Mouse (Mus musculus): Measurements from ENCODE around the gene Pcgf1.

Gene Pcgf1

DNA sequence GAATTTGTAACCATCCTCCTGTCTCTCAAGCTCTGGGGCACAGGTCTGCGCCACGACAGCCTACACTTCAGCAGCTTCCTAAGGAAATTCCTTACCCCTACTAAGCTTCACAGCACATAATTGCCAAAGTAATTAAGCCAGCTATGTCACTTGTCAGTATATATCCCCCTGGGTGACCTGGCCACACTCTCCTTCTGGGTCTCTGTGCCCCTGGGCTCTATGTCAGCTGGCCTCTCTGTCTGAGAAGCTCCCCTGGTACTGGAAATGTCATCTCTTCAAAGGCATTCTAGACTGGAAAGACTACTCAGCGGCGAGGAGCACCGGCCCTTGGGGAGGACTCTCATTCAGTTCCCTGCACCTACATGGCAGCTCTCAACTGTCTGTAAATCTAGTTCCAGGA, 45.3 kb downstream of the Pcgf1 start:
- DNase-seq (ENCODE audit: low spot score in 2 of 2) = no peak

DNA sequence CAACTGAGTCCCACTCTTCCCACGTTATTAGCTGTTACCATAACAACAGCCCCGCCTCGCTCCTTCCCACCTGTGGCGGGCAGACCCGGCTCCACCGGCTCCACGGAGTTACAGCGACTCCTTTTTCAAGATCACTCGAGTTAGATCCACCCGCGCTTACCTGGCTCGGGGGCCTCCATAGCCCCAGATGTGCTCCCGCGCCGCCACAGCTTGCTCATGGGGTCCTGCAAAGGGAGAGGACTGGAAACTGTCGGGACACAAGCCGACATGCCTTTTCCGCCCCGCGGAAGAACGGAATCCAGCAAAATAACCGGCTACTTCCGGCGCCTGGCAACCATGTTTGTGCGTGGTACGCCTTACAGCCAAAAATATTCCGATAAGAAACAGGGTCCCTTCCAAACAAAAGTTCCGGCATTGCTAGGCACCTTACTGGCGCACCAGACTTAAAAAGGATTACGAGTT, 47.2 kb downstream of the Pcgf1 start:
- peak; percentile 88 to 89 for DNase-seq (ENCODE audit: low spot score in 2 of 2)

DNA sequence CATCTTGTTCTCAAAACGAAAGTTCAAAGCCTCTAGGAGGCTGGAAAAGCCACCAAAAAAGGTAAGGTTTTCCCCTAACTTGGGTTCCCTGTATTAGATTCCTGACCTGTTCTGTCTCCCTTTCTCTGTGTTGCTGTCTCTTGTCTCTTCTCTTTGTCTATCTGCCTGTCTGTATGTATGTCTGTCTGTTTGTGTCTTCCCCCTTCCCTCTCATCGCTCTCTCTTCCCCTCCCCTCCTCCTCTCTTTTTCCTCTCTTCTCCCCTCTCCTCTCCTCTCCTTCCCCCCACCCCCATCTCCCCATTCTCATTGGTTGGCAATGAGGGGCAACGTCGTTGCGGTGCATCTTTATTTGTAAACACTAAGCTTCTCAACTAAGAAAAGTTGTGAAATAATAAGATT, 47.7 kb downstream of the Pcgf1 start, which contains the start of gene Ino80b:
Gene Ino80b (minus strand): TSS at position 101 of the 400 bp plus-strand sequence.
- no peak for DNase-seq (ENCODE audit: low spot score in 2 of 2)

DNA sequence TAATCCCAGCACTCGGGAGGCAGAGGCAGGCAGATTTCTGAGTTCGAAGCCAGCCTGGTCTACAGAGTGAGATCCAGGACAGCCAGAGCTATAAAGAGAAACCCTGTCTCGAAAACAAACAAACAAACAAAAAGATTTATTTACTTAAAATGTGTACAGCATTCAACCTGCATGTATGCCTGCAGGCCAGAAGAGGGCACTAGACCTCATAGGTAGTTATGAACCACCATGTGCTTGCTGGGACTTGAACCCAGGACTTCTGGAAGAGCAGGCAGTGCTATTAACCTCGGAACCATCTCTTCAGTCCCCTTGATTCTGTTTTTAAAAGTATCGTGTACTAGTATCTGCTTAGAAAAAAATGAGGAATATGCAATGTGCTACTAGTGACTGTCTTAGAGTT, 49.8 kb downstream of the Pcgf1 start:
- no peak for DNase-seq (ENCODE audit: low spot score in 2 of 2)

All from urinary bladder, adult 18-20 months (tissue).